Mouse (Mus musculus) left cerebral cortex, adult 8-10 months (tissue): ENCODE data around the gene Rps11. TPM values are rescaled to one million over a fixed set of nuclear protein-coding genes. Genes with fewer than 3 reads are reported as not detected.
"Not testable (repeated sequence)": the region's sequence is repeated elsewhere in the genome, so short reads cannot be mapped to it uniquely, and the experiment has no call there.

ENCODE experiments used
- DNase-seq, 2 experiments: peaks; one replicate each; pipeline ENCODE4 v3.0.0; 2022; ENCODE audit warnings: low spot score in 2 of 2
- total RNA-seq, 4 experiments: library from RNA; stranded (reverse); gene quantifications; 2 replicates each; pipeline ENCODE4 v1.2.4; 2022

Rps11 gene
- total RNA-seq, 4 experiments from 2014 or later = 467 to 554 (median 521) TPM

- DNase-seq = no peak
Measured at GRCm38 (mm10) chr7:45112529-45112928, 11.7 kb downstream of the Rps11 start.

GRCm38 (mm10) chr7:45111940-45112339, 12.3 kb downstream of the Rps11 start:
- DNase-seq = no peak

GRCm38 (mm10) chr7:45110089-45110488, 14.2 kb downstream of the Rps11 start:
- DNase-seq = not testable (repeated sequence)

GRCm38 (mm10) chr7:45107052-45107645, 17.1 kb downstream of the Rps11 start:
- no peak for DNase-seq

GRCm38 (mm10) chr7:45106441-45106840, 17.8 kb downstream of the Rps11 start:
- no peak for DNase-seq

- DNase-seq = no peak
Measured at GRCm38 (mm10) chr7:45105491-45105890, 18.7 kb downstream of the Rps11 start.

- DNase-seq = no peak
Measured at GRCm38 (mm10) chr7:45104941-45105340, 19.3 kb downstream of the Rps11 start.

- no peak for DNase-seq
Measured at GRCm38 (mm10) chr7:45103652-45104180, 20.5 kb downstream of the Rps11 start, which contains the start of gene Fcgrt. TSS of gene Fcgrt (minus strand) at chr7:45103851.

GRCm38 (mm10) chr7:45102940-45103585, 21.2 kb downstream of the Rps11 start:
- DNase-seq = no peak

GRCm38 (mm10) chr7:45102441-45102840, 21.8 kb downstream of the Rps11 start:
- no peak for DNase-seq

- no peak for DNase-seq
Measured at GRCm38 (mm10) chr7:45100046-45100445, 24.2 kb downstream of the Rps11 start.

- DNase-seq = no peak
Measured at GRCm38 (mm10) chr7:45098541-45099240, 25.5 kb downstream of the Rps11 start.

GRCm38 (mm10) chr7:45097479-45097878, 26.8 kb downstream of the Rps11 start:
- DNase-seq = no peak

GRCm38 (mm10) chr7:45095965-45096364, 28.3 kb downstream of the Rps11 start:
- not testable (repeated sequence) for DNase-seq

GRCm38 (mm10) chr7:45095367-45095766, 28.9 kb downstream of the Rps11 start:
- no peak for DNase-seq

- DNase-seq = no peak
Measured at GRCm38 (mm10) chr7:45094121-45094520, 30.1 kb downstream of the Rps11 start.

- no peak for DNase-seq
Measured at GRCm38 (mm10) chr7:45093516-45093905, 30.7 kb downstream of the Rps11 start.

- DNase-seq = no peak
Measured at GRCm38 (mm10) chr7:45092828-45093515, 31.3 kb downstream of the Rps11 start.

- no peak for DNase-seq
Measured at GRCm38 (mm10) chr7:45092048-45092447, 32.2 kb downstream of the Rps11 start, which contains the start of gene Rcn3. TSS of gene Rcn3 (minus strand) at chr7:45092221.

- DNase-seq = no peak
Measured at GRCm38 (mm10) chr7:45091001-45091990, 32.9 kb downstream of the Rps11 start.
